Mouse (Mus musculus): ENCODE data around the gene Csgalnact2. TPM values are rescaled to one million over a fixed set of nuclear protein-coding genes. Genes with fewer than 3 reads are reported as not detected.

Gene Csgalnact2
- polyA plus RNA-seq, 1 experiment from 2014 or later = 13.4 TPM

- no peaks in the 10 kb centered on the region for H3K27me3 ChIP-seq (ENCODE audit: control insufficient read depth, insufficient read depth, low read length)
- H3K4me2 ChIP-seq (ENCODE audit: low read length) = no peak overlapping the region
- no peaks in the 10 kb centered on the region; a peak in 1 of 4 replicates for H3K4me1 ChIP-seq (ENCODE audit: control insufficient read depth in 2 of 2, insufficient read depth in 2 of 2, low read length in 2 of 2)
- no peaks in the 10 kb centered on the region for H3K9me3 ChIP-seq (ENCODE audit: control insufficient read depth, low read length)
- no peak overlapping the region for H3K9ac ChIP-seq (ENCODE audit: low read length)
- no peaks in the 10 kb centered on the region for H3K36me3 ChIP-seq (ENCODE audit: control insufficient read depth, insufficient read depth, low read length)
- WGBS = 70% methylated on average over 5 of the region's 5 CpGs
- H3K4me3 ChIP-seq (ENCODE audit: control insufficient read depth in 1 of 2, insufficient read depth in 1 of 2, low read depth in 1 of 2, low read length in 2 of 2) = no peak overlapping the region
- ATAC-seq (ENCODE audit: insufficient number of reproducible peaks, insufficient read depth, low FRiP score, low read depth) = no peak
- no peak overlapping the region for H3K27ac ChIP-seq (replicated peaks in 1 of 2; ENCODE audit: control insufficient read depth in 1 of 2, insufficient read depth in 1 of 2, low read depth in 2 of 2, low read length in 2 of 2)
Observed at GRCm38 (mm10) chr6:118173975-118174328, 35.0 kb upstream of the Csgalnact2 start.

GRCm38 (mm10) chr6:118173251-118173974 lies 34.5 kb upstream of the Csgalnact2 start:
- Histone ChIP-seq H3K4me1 (ENCODE audit: control insufficient read depth in 2 of 2, insufficient read depth in 2 of 2, low read length in 2 of 2) (no peaks in the 10 kb centered on the region; a peak in 1 of 4 replicates), H3K27me3 (ENCODE audit: control insufficient read depth, insufficient read depth, low read length) (no peaks in the 10 kb centered on the region), H3K4me2 (ENCODE audit: low read length) (no peak overlapping the region), H3K9me3 (ENCODE audit: control insufficient read depth, low read length) (no peaks in the 10 kb centered on the region), H3K27ac (replicated peaks in 1 of 2; ENCODE audit: control insufficient read depth in 1 of 2, insufficient read depth in 1 of 2, low read depth in 2 of 2, low read length in 2 of 2) (no peak overlapping the region), H3K9ac (ENCODE audit: low read length) (no peak overlapping the region), H3K36me3 (ENCODE audit: control insufficient read depth, insufficient read depth, low read length) (no peaks in the 10 kb centered on the region), H3K4me3 (ENCODE audit: control insufficient read depth in 1 of 2, insufficient read depth in 1 of 2, low read depth in 1 of 2, low read length in 2 of 2) (no peak overlapping the region)
- 85% methylated on average over 18 of the region's 18 CpGs for WGBS
- ATAC-seq (ENCODE audit: insufficient number of reproducible peaks, insufficient read depth, low FRiP score, low read depth) = no peak

- 91% methylated on average over 7 of the region's 7 CpGs for WGBS
- Histone ChIP-seq H3K4me2 (ENCODE audit: low read length) (no peak overlapping the region), H3K27ac (replicated peaks in 1 of 2; ENCODE audit: control insufficient read depth in 1 of 2, insufficient read depth in 1 of 2, low read depth in 2 of 2, low read length in 2 of 2) (no peak overlapping the region), H3K27me3 (ENCODE audit: control insufficient read depth, insufficient read depth, low read length) (no peaks in the 10 kb centered on the region), H3K9me3 (ENCODE audit: control insufficient read depth, low read length) (no peaks in the 10 kb centered on the region), H3K36me3 (ENCODE audit: control insufficient read depth, insufficient read depth, low read length) (no peaks in the 10 kb centered on the region), H3K4me3 (ENCODE audit: control insufficient read depth in 1 of 2, insufficient read depth in 1 of 2, low read depth in 1 of 2, low read length in 2 of 2) (no peak overlapping the region), H3K9ac (ENCODE audit: low read length) (no peak overlapping the region), H3K4me1 (ENCODE audit: control insufficient read depth in 2 of 2, insufficient read depth in 2 of 2, low read length in 2 of 2) (no peaks in the 10 kb centered on the region)
- no peak for ATAC-seq (ENCODE audit: insufficient number of reproducible peaks, insufficient read depth, low FRiP score, low read depth)
Observed at GRCm38 (mm10) chr6:118171386-118171785, 32.4 kb upstream of the Csgalnact2 start.

- no peak for ATAC-seq (ENCODE audit: insufficient number of reproducible peaks, insufficient read depth, low FRiP score, low read depth)
- Histone ChIP-seq H3K9ac (ENCODE audit: low read length) (no peak overlapping the region), H3K4me1 (ENCODE audit: control insufficient read depth in 2 of 2, insufficient read depth in 2 of 2, low read length in 2 of 2) (no peaks in the 10 kb centered on the region), H3K36me3 (ENCODE audit: control insufficient read depth, insufficient read depth, low read length) (no peaks in the 10 kb centered on the region), H3K9me3 (ENCODE audit: control insufficient read depth, low read length) (no peaks in the 10 kb centered on the region), H3K4me2 (ENCODE audit: low read length) (no peak overlapping the region), H3K4me3 (ENCODE audit: control insufficient read depth in 1 of 2, insufficient read depth in 1 of 2, low read depth in 1 of 2, low read length in 2 of 2) (no peak overlapping the region), H3K27me3 (ENCODE audit: control insufficient read depth, insufficient read depth, low read length) (no peaks in the 10 kb centered on the region), H3K27ac (replicated peaks in 1 of 2; ENCODE audit: control insufficient read depth in 1 of 2, insufficient read depth in 1 of 2, low read depth in 2 of 2, low read length in 2 of 2) (no peak overlapping the region)
- WGBS = 86% methylated on average over 14 of the region's 14 CpGs
Observed at GRCm38 (mm10) chr6:118168106-118168505, 29.2 kb upstream of the Csgalnact2 start.

- no peaks in the 10 kb centered on the region for H3K36me3 ChIP-seq (ENCODE audit: control insufficient read depth, insufficient read depth, low read length)
- no peak overlapping the region for H3K4me2 ChIP-seq (ENCODE audit: low read length)
- H3K27ac ChIP-seq (replicated peaks in 1 of 2; ENCODE audit: control insufficient read depth in 1 of 2, insufficient read depth in 1 of 2, low read depth in 2 of 2, low read length in 2 of 2) = no peak overlapping the region
- no peaks in the 10 kb centered on the region for H3K4me1 ChIP-seq (ENCODE audit: control insufficient read depth in 2 of 2, insufficient read depth in 2 of 2, low read length in 2 of 2)
- H3K27me3 ChIP-seq (ENCODE audit: control insufficient read depth, insufficient read depth, low read length) = no peaks in the 10 kb centered on the region
- ATAC-seq (ENCODE audit: insufficient number of reproducible peaks, insufficient read depth, low FRiP score, low read depth) = no peak
- no peak overlapping the region for H3K9ac ChIP-seq (ENCODE audit: low read length)
- WGBS = 83% methylated on average over 9 of the region's 9 CpGs
- no peak overlapping the region for H3K4me3 ChIP-seq (ENCODE audit: control insufficient read depth in 1 of 2, insufficient read depth in 1 of 2, low read depth in 1 of 2, low read length in 2 of 2)
- H3K9me3 ChIP-seq (ENCODE audit: control insufficient read depth, low read length) = no peaks in the 10 kb centered on the region
Observed at GRCm38 (mm10) chr6:118167013-118167412, 28.1 kb upstream of the Csgalnact2 start.

GRCm38 (mm10) chr6:118165516-118165915 lies 26.6 kb upstream of the Csgalnact2 start:
- no peak for ATAC-seq (ENCODE audit: insufficient number of reproducible peaks, insufficient read depth, low FRiP score, low read depth)
- Histone ChIP-seq H3K27me3 (ENCODE audit: control insufficient read depth, insufficient read depth, low read length) (no peaks in the 10 kb centered on the region), H3K4me1 (ENCODE audit: control insufficient read depth in 2 of 2, insufficient read depth in 2 of 2, low read length in 2 of 2) (no peaks in the 10 kb centered on the region), H3K4me3 (ENCODE audit: control insufficient read depth in 1 of 2, insufficient read depth in 1 of 2, low read depth in 1 of 2, low read length in 2 of 2) (no peak overlapping the region), H3K9me3 (ENCODE audit: control insufficient read depth, low read length) (no peaks in the 10 kb centered on the region), H3K36me3 (ENCODE audit: control insufficient read depth, insufficient read depth, low read length) (no peaks in the 10 kb centered on the region), H3K9ac (ENCODE audit: low read length) (no peak overlapping the region), H3K4me2 (ENCODE audit: low read length) (no peak overlapping the region), H3K27ac (replicated peaks in 1 of 2; ENCODE audit: control insufficient read depth in 1 of 2, insufficient read depth in 1 of 2, low read depth in 2 of 2, low read length in 2 of 2) (no peak overlapping the region)
- 89% methylated on average over 1 of the region's 1 CpGs for WGBS

GRCm38 (mm10) chr6:118164691-118165090 lies 25.8 kb upstream of the Csgalnact2 start:
- Histone ChIP-seq H3K4me2 (ENCODE audit: low read length) (no peak overlapping the region), H3K9ac (ENCODE audit: low read length) (no peak overlapping the region), H3K4me3 (ENCODE audit: control insufficient read depth in 1 of 2, insufficient read depth in 1 of 2, low read depth in 1 of 2, low read length in 2 of 2) (no peak overlapping the region), H3K4me1 (ENCODE audit: control insufficient read depth in 2 of 2, insufficient read depth in 2 of 2, low read length in 2 of 2) (no peaks in the 10 kb centered on the region), H3K27me3 (ENCODE audit: control insufficient read depth, insufficient read depth, low read length) (no peaks in the 10 kb centered on the region), H3K27ac (replicated peaks in 1 of 2; ENCODE audit: control insufficient read depth in 1 of 2, insufficient read depth in 1 of 2, low read depth in 2 of 2, low read length in 2 of 2) (no peak overlapping the region), H3K9me3 (ENCODE audit: control insufficient read depth, low read length) (no peaks in the 10 kb centered on the region), H3K36me3 (ENCODE audit: control insufficient read depth, insufficient read depth, low read length) (no peaks in the 10 kb centered on the region)
- ATAC-seq (ENCODE audit: insufficient number of reproducible peaks, insufficient read depth, low FRiP score, low read depth) = no peak
- WGBS = 44% methylated on average over 8 of the region's 8 CpGs

- Histone ChIP-seq H3K4me3 (ENCODE audit: control insufficient read depth in 1 of 2, insufficient read depth in 1 of 2, low read depth in 1 of 2, low read length in 2 of 2) (no peak overlapping the region), H3K4me1 (ENCODE audit: control insufficient read depth in 2 of 2, insufficient read depth in 2 of 2, low read length in 2 of 2) (no peaks in the 10 kb centered on the region), H3K27me3 (ENCODE audit: control insufficient read depth, insufficient read depth, low read length) (no peaks in the 10 kb centered on the region), H3K9me3 (ENCODE audit: control insufficient read depth, low read length) (no peaks in the 10 kb centered on the region), H3K4me2 (ENCODE audit: low read length) (no peak overlapping the region), H3K27ac (replicated peaks in 1 of 2; ENCODE audit: control insufficient read depth in 1 of 2, insufficient read depth in 1 of 2, low read depth in 2 of 2, low read length in 2 of 2) (no peak overlapping the region), H3K36me3 (ENCODE audit: control insufficient read depth, insufficient read depth, low read length) (no peaks in the 10 kb centered on the region), H3K9ac (ENCODE audit: low read length) (no peak overlapping the region)
- no peak for ATAC-seq (ENCODE audit: insufficient number of reproducible peaks, insufficient read depth, low FRiP score, low read depth)
- WGBS = 79% methylated on average over 2 of the region's 2 CpGs
Observed at GRCm38 (mm10) chr6:118163086-118163485, 24.1 kb upstream of the Csgalnact2 start.
